Mouse (Mus musculus) CD4-positive, CD25-positive, alpha-beta regulatory T cell, adult 4 months (primary cell): ENCODE measurements around the gene Gpatch8. TPM values are rescaled to one million over a fixed set of nuclear protein-coding genes. Genes with fewer than 3 reads are reported as not detected.

Experiments
- ATAC-seq: one replicate; pipeline ENCODE4 v1.8.0; 2017
- polyA plus RNA-seq, 2 experiments: library from polyadenylated mRNA; unstranded; fragments of 100-300 nt; shearing (Covaris generic); gene quantifications; one replicate each; pipeline ENCODE4 v1.2.1; 2017

Gpatch8 gene
- polyA plus RNA-seq, 2 experiments from 2014 or later, result 64.2 to 75.8 TPM

DNA sequence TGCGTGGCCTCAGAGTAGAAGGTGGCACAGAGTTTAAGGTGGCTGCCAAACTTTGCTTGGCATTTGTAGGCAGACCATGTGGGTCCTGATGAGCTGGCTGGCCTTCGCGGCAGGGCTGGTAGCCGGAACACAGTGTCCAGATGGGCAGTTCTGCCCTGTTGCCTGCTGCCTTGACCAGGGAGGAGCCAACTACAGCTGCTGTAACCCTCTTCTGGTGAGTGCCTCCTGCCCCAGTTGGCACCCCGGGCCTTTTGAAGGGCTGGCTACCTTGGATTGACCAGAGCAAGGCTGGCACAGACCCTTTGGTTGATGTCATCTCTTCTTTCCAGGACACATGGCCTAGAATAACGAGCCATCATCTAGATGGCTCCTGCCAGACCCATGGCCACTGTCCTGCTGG is 123.3 kb downstream of the Gpatch8 start:
- no peak for ATAC-seq

DNA sequence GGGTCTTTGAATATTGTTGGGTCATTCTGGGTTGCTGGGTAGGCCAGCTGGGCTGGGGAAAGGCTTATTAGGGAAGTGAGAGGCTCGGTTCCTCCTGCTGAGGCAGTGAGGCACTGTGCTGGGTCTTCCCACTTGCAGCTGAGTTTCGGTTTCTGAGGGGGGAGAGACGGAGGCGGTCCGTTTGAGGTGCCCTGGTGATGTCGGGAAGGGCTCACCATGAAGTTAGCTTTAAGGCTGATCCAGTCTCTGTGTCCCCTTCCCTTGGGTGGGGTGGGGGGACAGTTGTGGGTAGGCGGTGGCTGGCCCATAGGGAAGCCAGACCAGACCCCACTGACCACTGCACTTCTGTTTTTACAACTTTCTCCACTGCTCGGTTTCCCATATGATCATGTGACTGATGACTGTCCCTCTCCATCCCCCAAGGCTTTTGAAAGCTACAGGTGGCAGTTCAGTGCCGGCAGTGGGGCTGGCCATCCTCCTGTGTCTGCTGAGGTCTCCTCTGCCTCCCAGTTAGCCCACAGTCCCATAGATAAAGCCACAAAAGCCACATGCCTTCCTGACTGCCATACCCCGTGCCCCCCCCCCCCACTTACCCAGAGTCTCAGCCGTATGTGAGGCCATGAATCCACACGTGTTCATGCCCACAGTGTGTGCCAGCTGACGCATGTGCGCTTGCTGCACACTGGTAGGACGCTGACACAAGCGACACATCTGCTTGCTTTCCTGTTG is 123.9 kb downstream of the Gpatch8 start:
- peak; percentile 43 for ATAC-seq

DNA sequence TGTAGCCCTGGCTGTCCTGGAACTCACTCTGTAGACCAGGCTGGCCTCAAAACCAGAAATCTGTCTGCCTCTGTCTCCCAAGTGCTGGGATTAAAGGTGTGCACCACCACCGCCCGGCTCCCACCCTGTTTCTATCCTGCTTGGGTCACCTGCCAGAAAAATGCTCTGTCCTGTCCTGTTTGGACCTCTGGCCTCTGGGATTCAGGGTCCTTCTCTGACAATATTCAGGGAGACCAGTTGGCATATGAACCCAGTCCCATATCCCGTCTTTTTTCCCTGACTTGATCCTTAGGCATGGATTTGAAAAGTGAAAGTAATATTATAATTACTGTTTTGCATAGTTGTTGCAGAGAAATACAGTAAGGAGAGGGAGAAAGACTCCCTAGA is 124.5 kb downstream of the Gpatch8 start:
- no peak for ATAC-seq

DNA sequence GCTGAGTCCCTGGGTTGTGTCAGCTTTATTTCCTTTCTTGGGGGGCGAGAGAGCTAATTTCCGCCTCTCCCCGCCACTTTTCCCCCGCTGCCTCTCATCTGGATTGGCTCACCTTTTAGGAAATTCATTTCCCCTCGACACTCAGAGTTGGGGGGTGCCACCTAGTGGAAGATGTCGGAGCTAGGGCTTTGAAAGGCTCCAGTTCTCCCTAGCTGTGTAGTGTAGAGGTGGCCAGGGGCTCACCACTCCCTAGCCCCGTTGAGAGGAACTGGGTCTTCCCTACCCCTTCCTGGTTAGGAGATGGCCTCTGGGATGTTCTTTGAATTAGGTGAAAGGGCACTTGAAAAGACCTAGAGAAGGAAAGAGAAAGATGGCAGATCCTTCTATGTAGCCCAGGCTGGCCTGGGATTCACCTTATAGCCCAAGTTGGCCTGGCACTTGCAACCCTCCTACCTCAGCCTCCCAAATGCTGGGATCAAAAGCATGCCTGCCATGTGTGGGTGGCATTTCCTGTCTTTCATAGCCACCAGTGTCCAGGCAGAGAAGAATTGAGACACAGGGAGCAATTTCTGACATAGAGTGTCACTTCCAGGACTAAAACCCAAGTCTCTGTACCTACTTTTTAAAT is 125.1 kb downstream of the Gpatch8 start:
- ATAC-seq, result peak; percentile 63

DNA sequence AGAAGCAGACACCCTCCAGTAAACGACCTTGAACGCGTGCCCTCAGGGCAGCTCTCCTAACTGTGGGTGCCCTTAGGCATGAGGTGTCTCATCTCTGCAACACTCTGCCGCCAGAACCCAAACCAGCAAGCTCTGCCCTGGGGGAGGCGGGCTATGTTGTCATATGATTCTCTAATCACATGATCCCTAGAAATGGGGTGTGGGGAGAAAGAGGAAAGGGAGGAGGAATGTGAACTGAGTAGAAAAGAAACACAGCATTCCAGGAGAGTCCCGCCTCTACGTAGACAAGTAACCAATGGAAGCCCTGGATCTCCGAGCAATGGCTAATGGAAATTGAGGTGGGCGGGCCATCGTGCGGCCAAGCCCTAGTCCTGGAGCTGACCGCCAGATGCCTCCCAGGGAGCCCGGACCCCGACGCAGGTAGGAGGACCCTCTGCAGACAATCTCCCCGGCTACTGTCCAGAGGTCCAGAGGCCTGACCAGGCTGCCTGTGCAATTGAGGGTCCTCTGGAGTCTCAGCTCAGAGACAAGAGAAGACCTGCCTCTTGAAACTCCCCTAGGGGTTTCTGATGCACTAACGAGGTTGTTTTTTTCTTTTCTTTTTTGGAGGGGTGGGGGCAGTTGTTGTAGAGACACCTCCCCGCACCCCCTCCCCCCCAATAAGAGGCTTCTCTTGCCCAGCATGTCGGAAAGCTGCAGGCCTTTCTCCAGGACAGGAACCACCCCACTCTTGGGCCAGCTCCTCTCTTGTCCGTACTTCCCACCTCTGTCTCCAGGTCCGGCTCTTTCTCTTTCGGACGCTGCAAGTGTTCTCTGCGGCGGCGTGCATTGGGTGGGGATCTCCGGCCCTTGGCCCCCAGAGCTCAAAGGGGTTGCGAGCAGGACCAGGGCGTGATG is 125.8 kb downstream of the Gpatch8 start, which contains the start of gene Grn:
Grn (plus strand) TSS at position 195 of the 897 bp plus-strand sequence.
- peak; percentile 66 for ATAC-seq

DNA sequence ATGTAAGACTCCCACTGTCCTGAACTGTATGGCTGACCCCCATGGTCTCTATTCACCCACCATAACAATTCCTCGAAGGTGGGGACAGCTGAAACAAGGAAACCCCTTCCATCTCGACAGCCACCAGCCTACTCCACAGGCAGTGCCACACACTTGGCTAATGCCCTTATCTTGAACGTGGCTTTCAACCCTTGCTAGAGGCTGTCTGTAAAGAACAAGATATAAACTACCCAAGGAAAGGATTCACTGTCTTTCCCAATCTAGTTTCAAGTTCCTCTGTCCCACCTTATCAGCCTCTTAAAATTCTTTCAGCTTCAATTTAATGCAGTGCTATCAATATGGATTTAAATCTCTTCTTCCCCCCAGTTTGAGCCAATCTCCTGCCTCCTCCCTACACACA is 126.6 kb downstream of the Gpatch8 start:
- ATAC-seq, result no peak

DNA sequence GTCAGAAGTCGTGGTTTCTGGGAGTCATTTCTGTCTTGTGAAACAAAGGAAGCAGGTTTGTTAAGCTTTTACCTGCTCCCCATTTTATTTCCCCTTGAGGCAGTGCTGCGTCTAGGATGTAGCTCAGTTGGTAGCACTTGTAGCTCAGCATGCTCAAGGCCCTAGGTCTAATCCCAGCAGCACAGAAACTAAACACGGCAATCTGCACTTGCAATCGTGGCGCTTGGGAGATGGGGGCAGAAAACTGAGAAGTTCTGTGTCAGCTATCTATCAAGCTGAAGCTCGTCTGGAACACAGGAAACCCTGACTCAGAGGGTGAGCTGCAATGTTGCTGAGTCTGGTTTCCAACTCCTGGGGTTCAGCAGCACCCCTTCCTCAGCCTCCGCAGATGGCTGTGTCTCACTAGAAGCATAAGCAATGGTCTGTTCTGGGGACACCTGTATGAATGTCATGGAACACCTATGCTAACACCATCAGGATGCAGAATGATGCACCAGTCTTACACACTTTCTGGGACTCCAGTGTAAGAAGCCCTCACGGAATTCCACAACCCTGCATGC is 127.1 kb downstream of the Gpatch8 start:
- ATAC-seq, result peak; percentile 19

Other genes with a start within 250 kb of the Gpatch8 start
- 10 to 100 TPM; 46.1 to 51.1 TPM for gene Ubtf, start 236.7 kb downstream of the Gpatch8 start, polyA plus RNA-seq
- not detected for gene Slc4a1, start 190.2 kb downstream of the Gpatch8 start, polyA plus RNA-seq
- gene Rundc3a, start 163.0 kb downstream of the Gpatch8 start, polyA plus RNA-seq, result 1 to 10 TPM; 3.3 to 3.5 TPM
- gene Slc25a39, start 148.4 kb downstream of the Gpatch8 start, polyA plus RNA-seq, result 10 to 100 TPM; 44.0 to 44.2 TPM
- gene Grn, start 126.1 kb downstream of the Gpatch8 start, polyA plus RNA-seq, result 10 to 100 TPM; 23.3 to 51.4 TPM
- not detected for gene Fam171a2, start 108.7 kb downstream of the Gpatch8 start, polyA plus RNA-seq
- 1 to 10 TPM in 1 of 2 experiments, under 1 TPM in 1; 0.36 to 1.5 TPM for gene Itga2b, start 86.3 kb downstream of the Gpatch8 start, polyA plus RNA-seq
- gene Gm11627, start 23.1 kb upstream of the Gpatch8 start, polyA plus RNA-seq, result not detected
- not detected for gene Fzd2, start 48.0 kb upstream of the Gpatch8 start, polyA plus RNA-seq
- gene Meioc, start 107.3 kb upstream of the Gpatch8 start, polyA plus RNA-seq, result under 1 TPM in 1 of 2 experiments, not detected in 1; 0.16 TPM
- 10 to 100 TPM; 30.6 to 38.0 TPM for gene Ccdc43, start 141.4 kb upstream of the Gpatch8 start, polyA plus RNA-seq
- gene Adam11, start 205.0 kb upstream of the Gpatch8 start, polyA plus RNA-seq, result not detected